Mouse (Mus musculus) cerebellum, adult 2 months (tissue): ENCODE data around the gene Hif3a.

Experiments
- CTCF ChIP-seq: fragments of 200-500 bp; IDR thresholded peaks from 2 replicates; pipeline ENCODE4 v1.5.1; 2011; ENCODE audit warnings: low read depth, mild to moderate bottlenecking, control low read depth, low read length, moderate library complexity, borderline replicate concordance; ENCODE audit not compliant: insufficient read depth
- POLR2A ChIP-seq: fragments of 200-500 bp; IDR thresholded peaks from 2 replicates; pipeline ENCODE4 v1.6.1; 2011; ENCODE audit warnings: low read length, control low read depth, borderline replicate concordance; ENCODE audit not compliant: insufficient read depth

DNA sequence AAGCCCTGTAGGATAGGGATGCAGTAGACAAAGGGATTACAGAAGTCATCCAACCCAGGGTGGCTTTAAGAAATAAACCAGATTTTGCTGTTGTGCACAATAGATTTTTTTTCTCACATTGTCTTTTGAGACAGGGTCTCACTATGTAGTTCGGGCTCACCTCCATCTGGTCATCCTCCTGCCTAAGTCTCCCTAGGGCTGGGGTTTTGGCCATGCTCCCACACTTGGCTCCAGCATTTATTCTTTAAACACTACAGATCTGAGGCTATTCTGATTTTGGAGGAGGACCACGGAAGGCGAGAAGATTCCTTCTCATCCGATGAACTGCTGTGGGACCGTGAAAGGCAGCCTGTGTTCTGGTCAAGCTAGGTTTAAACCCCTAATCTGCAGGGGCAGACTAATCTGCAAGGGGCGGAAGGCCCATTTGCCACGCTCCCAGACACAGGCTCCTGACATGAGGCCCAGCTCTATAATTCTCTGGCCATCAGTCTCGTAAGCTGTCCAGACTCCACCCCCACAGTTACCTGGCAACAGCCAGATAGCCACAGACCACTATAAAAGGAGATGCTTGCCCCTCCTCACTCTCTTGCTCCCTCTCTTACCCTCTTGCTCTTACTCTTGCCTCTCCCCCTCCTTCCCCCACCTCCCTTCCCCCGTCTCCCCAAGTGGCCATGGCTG, 24.1 kb downstream of the Hif3a start:
- TF ChIP-seq CTCF (no peak), POLR2A (no peak)
